Mouse (Mus musculus): Measurements from ENCODE around the gene Rhog.

DNA sequence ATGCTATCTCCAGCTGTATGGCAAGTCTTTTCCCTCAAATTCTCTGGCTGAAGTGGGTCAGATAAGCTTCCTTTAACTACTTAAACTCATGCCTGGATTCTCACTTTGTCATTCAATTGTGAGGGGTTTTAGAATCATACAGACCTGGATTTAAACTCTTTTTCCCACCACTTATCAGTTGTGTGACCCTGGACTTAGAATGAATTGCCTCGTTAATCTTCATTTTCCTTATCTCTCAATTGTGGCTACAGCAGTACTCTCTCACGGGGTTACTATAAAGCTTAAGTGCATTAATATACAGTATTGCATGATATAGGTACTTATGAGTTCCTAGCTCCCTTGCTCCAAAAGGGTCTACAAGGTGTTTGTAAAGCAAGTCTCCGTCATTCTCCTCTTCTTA lies 12.9 kb downstream of the Rhog start:
- no peak for TF ChIP-seq CTCF (IDR thresholded peaks at IDR 0.05; ENCODE audit: low read depth, low read length)
- no peak for TF ChIP-seq POLR2A (IDR thresholded peaks at IDR 0.05; ENCODE audit: insufficient read depth, low read length)
- TF ChIP-seq EP300 (IDR thresholded peaks at IDR 0.05; ENCODE audit: insufficient read depth, low read depth, low read length): no peak
